Mouse (Mus musculus): ENCODE measurements at regions not wholly inside any gene's neighbourhood (a gene's known extent, or its start where the extent isn't known, plus 50 kb on each side); places are given as distances from the start of the nearest gene placed in this dataset.

DNA sequence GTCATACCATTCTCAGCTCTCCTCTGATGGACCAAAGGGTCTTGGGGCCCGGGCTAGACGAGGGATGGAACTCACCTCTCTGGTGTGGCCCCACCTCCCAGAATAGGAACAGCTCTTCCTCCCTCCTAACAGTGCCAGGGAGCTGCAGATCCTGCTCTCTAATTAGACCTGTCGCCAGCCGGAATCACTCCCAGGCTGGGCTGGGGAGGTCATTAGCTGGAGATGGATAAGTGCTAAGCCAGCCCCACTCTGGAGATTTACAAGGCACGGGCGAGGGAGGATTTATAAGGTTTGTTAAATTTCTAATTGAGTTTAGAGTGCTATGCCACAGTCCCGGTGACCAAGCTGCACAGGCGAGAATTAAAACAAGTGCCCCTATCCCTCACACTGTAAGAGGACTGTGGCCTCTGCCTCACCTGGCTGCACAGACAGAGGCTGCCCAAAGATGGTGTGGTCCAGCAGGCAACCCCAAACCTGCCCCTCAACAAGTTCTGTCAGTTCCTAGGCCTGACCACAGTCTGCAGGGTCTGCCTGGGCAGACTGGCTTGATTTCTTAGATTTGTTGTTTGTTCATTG, 63.6 kb upstream of the Csf3r start:
- no peak overlapping the region for H3K4me3 ChIP-seq
- H3K36me3 ChIP-seq: no peaks in the 10 kb centered on the region
- no peak for DNase-seq (ENCODE audit: low spot score)
- H3K27ac ChIP-seq (replicated peaks): no peak overlapping the region
- peaks cover 12% of the 10 kb centered on the region for H3K27me3 ChIP-seq (ENCODE audit: low read depth, poor library complexity, severe bottlenecking)
- no peaks in the 10 kb centered on the region for H3K9me3 ChIP-seq (replicated peaks)
- WGBS: 71% methylated on average over 8 of the region's 8 CpGs
- H3K4me1 ChIP-seq: 0 out of 2 replicates have a peak, but pooled peaks cover 4% of the 10 kb centered on the region

DNA sequence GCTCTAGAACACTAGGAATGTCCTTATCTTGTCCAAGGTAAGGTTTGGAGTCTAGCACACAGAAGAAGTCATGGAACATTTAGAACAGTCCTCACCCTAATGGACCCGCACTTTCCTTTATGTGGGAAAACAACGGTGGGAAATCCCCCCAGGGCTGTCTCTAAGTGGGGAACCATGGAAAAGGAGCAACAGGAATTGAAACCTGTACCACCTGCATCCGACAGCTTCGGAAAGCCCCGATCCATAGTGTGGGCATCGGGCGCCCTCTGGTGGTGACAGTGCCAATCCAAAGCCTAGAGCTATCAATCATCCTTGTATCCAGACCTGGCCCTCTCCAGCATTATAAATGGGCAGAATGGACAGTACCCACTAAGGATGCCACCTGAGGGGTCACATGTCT, 61.7 kb upstream of the Csf3r start:
- DNase-seq (ENCODE audit: low spot score): peak; percentile 79
- Histone ChIP-seq H3K9me3 (replicated peaks) (no peaks in the 10 kb centered on the region), H3K27ac (replicated peaks) (no peak overlapping the region), H3K4me1 (no peaks in the 10 kb centered on the region), H3K36me3 (no peaks in the 10 kb centered on the region), H3K27me3 (ENCODE audit: low read depth, poor library complexity, severe bottlenecking) (peaks cover 12% of the 10 kb centered on the region), H3K4me3 (no peak overlapping the region)
- WGBS: 13% methylated on average over 7 of the region's 7 CpGs

Measured in midbrain, embryonic 10.5 days (tissue).